Mouse (Mus musculus) forebrain, postnatal 0 days (tissue): Measurements from ENCODE around the gene Cnbp. TPM values are rescaled to one million over a fixed set of nuclear protein-coding genes. Genes with fewer than 3 reads are reported as not detected.

Experiments
- ATAC-seq: fragments of 200-750 bp; cut with Nextera tagmentation; 2 replicates; pipeline ENCODE4 v1.8.0; 2017; ENCODE audit warnings: mild to moderate bottlenecking, moderate library complexity
- DNase-seq: peaks from one replicate; pipeline ENCODE4 v3.0.0-alpha.2; 2015
- H3K27ac ChIP-seq: fragments of 300-500 bp; sonication (generic); 2 replicates; pipeline ENCODE4 v1.5.1; 2014; ENCODE audit warnings: low read depth, mild to moderate bottlenecking, antibody characterized with exemption, low read length, moderate library complexity, mixed read lengths
- H3K27me3 ChIP-seq: fragments of 300-500 bp; sonication (generic); 2 replicates; pipeline ENCODE4 v1.6.1; 2014; ENCODE audit warnings: mild to moderate bottlenecking, low read length, mixed read lengths; ENCODE audit not compliant: insufficient read depth
- H3K36me3 ChIP-seq: fragments of 300-500 bp; sonication (generic); 2 replicates; pipeline ENCODE4 v1.6.1; 2014; ENCODE audit warnings: mild to moderate bottlenecking, moderate library complexity; ENCODE audit not compliant: insufficient read depth
- H3K4me1 ChIP-seq: fragments of 300-500 bp; sonication (generic); 2 replicates; pipeline ENCODE4 v1.6.1; 2014; ENCODE audit warnings: antibody characterized with exemption; ENCODE audit not compliant: insufficient read depth
- H3K4me2 ChIP-seq: fragments of 300-500 bp; sonication (generic); 2 replicates; pipeline ENCODE4 v1.6.1; 2014; ENCODE audit warnings: low read depth, mild to moderate bottlenecking, moderate library complexity
- H3K4me3 ChIP-seq: fragments of 300-500 bp; sonication (generic); 2 replicates; pipeline ENCODE4 v1.5.1; 2014; ENCODE audit warnings: low read depth, low read length, mixed read lengths
- H3K9ac ChIP-seq: fragments of 300-500 bp; sonication (generic); 2 replicates; pipeline ENCODE4 v1.6.1; 2014; ENCODE audit warnings: mild to moderate bottlenecking
- H3K9me3 ChIP-seq: fragments of 300-500 bp; sonication (generic); 2 replicates; pipeline ENCODE4 v1.6.1; 2016; ENCODE audit warnings: low read length
- CTCF ChIP-seq: sonication (generic); IDR thresholded peaks from 2 replicates; pipeline ENCODE4 v1.5.1; 2016; ENCODE audit warnings: antibody characterized with exemption, control low read depth, low read depth
- WGBS: fragments of 180-500 bp; shearing (Covaris S2); extraction: QIAGEN DNeasy Blood & Tissue Kit; methylation state at CpG from one replicate; pipeline ENCODE4 v1.1.7; 2014; 5-methylcytosine and 5-hydroxymethylcytosine counted together
- polyA plus RNA-seq: library from polyadenylated mRNA; unstranded; fragments of >200 nt; fragmentation: Nextera tagmentation; extraction: Ambion mirVana; gene quantifications from 2 replicates; pipeline ENCODE4 v1.2.1, GENCODE M21; 2015
- total RNA-seq: library from RNA; depleted of rRNA; stranded (reverse); fragments of >200 nt; gene quantifications from 2 replicates; pipeline ENCODE4 v1.2.3, GENCODE M21; 2014

The Cnbp gene
- total and polyA plus RNA-seq, 2 experiments from 2014 or later: 244 to 687 TPM

- Histone ChIP-seq H3K36me3 (peaks cover 14% of the 10 kb centered on the region), H3K9me3 (no peaks in the 10 kb centered on the region), H3K4me3 (peak overlapping the region; percentile 84), H3K9ac (peak overlapping the region; percentile 79), H3K27me3 (no peaks in the 10 kb centered on the region), H3K4me1 (no peaks in the 10 kb centered on the region), H3K4me2 (peak overlapping the region; percentile 93), H3K27ac (peak overlapping the region; percentile 77)
- DNase-seq (peak; percentile 56), ATAC-seq (peak; percentile 72)
- no peak for TF ChIP-seq CTCF
- 2% methylated on average over 73 of the region's 77 CpGs for WGBS
Measured at GRCm38 (mm10) chr6:87810713-87811669, 39.9 kb downstream of the Cnbp start.

- ATAC-seq: no peak
- H3K9me3 ChIP-seq: no peaks in the 10 kb centered on the region
- H3K4me2 ChIP-seq: peak overlapping the region; percentile 93
- peak overlapping the region; percentile 84 for H3K4me3 ChIP-seq
- 42% methylated on average over 6 of the region's 6 CpGs for WGBS
- H3K9ac ChIP-seq: no peak overlapping the region
- no peak for TF ChIP-seq CTCF
- H3K4me1 ChIP-seq: no peaks in the 10 kb centered on the region
- no peak for DNase-seq
- H3K36me3 ChIP-seq: peaks cover 9% of the 10 kb centered on the region
- H3K27me3 ChIP-seq: no peaks in the 10 kb centered on the region
- no peak overlapping the region for H3K27ac ChIP-seq
Measured at GRCm38 (mm10) chr6:87810311-87810710, 40.6 kb downstream of the Cnbp start.

GRCm38 (mm10) chr6:87809651-87810161 is 41.2 kb downstream of the Cnbp start:
- H3K27ac ChIP-seq: no peak overlapping the region
- peak overlapping the region; percentile 93; the same call in 1 of the 2 replicates for H3K4me2 ChIP-seq
- H3K36me3 ChIP-seq: peaks cover 4% of the 10 kb centered on the region; the same call in 1 of the 2 replicates
- WGBS: 85% methylated on average over 6 of the region's 6 CpGs
- no peak for TF ChIP-seq CTCF
- H3K9ac ChIP-seq: no peak overlapping the region
- DNase-seq: no peak
- H3K9me3 ChIP-seq: no peaks in the 10 kb centered on the region
- no peak overlapping the region for H3K4me3 ChIP-seq
- no peaks in the 10 kb centered on the region for H3K4me1 ChIP-seq
- no peak for ATAC-seq
- no peaks in the 10 kb centered on the region for H3K27me3 ChIP-seq

- Histone ChIP-seq H3K4me3 (no peak overlapping the region), H3K4me2 (no peak overlapping the region), H3K9me3 (no peaks in the 10 kb centered on the region), H3K36me3 (peaks cover 4% of the 10 kb centered on the region; the same call in 1 of the 2 replicates), H3K27ac (no peak overlapping the region), H3K9ac (no peak overlapping the region), H3K4me1 (no peaks in the 10 kb centered on the region), H3K27me3 (no peaks in the 10 kb centered on the region)
- TF ChIP-seq CTCF: no peak
- WGBS: 93% methylated on average over 2 of the region's 2 CpGs
- no peak for ATAC-seq
- no peak for DNase-seq
Measured at GRCm38 (mm10) chr6:87809144-87809543, 41.8 kb downstream of the Cnbp start.

GRCm38 (mm10) chr6:87808521-87808920 is 42.4 kb downstream of the Cnbp start:
- Histone ChIP-seq H3K36me3 (peaks cover 4% of the 10 kb centered on the region; the same call in 1 of the 2 replicates), H3K4me1 (no peaks in the 10 kb centered on the region), H3K27ac (no peak overlapping the region), H3K4me2 (no peak overlapping the region), H3K9me3 (no peaks in the 10 kb centered on the region), H3K27me3 (no peaks in the 10 kb centered on the region), H3K9ac (no peak overlapping the region), H3K4me3 (no peak overlapping the region)
- WGBS: 74% methylated on average over 3 of the region's 3 CpGs
- TF ChIP-seq CTCF: no peak
- DNase-seq (no peak), ATAC-seq (no peak)

GRCm38 (mm10) chr6:87807735-87808440 is 43.0 kb downstream of the Cnbp start:
- Histone ChIP-seq H3K4me3 (no peak overlapping the region), H3K4me2 (no peak overlapping the region), H3K36me3 (peaks cover 4% of the 10 kb centered on the region; the same call in 1 of the 2 replicates), H3K4me1 (no peaks in the 10 kb centered on the region), H3K9me3 (no peaks in the 10 kb centered on the region), H3K27ac (no peak overlapping the region), H3K27me3 (no peaks in the 10 kb centered on the region), H3K9ac (no peak overlapping the region)
- TF ChIP-seq CTCF: no peak
- no peak for ATAC-seq
- 85% methylated on average over 4 of the region's 4 CpGs for WGBS
- DNase-seq: no peak
